Mouse (Mus musculus) gastrocnemius, postnatal 36 days (tissue): Measurements from ENCODE around the gene Grin3b. TPM values are rescaled to one million over a fixed set of nuclear protein-coding genes. Genes with fewer than 3 reads are reported as not detected.

Experiments
- total RNA-seq, 2 experiments: library from RNA; stranded (reverse); gene quantifications; 2 replicates each; pipeline ENCODE4 v1.2.3; 2021

The Grin3b gene
- total RNA-seq, 2 experiments from 2014 or later: 0.07 to 0.15 TPM

Other genes with a start within 250 kb of the Grin3b start
- 10 to 100 TPM; 29.4 to 33.2 TPM for gene Polrmt, start 224.1 kb upstream of the Grin3b start, total RNA-seq
- gene Fgf22, start 215.6 kb upstream of the Grin3b start, total RNA-seq: not detected
- gene Rnf126, start 203.8 kb upstream of the Grin3b start, total RNA-seq: 10 to 100 TPM; 35.1 to 40.1 TPM
- 1 to 10 TPM; 1.2 to 1.8 TPM for gene Fstl3, start 193.4 kb upstream of the Grin3b start, total RNA-seq
- gene Prss57, start 179.8 kb upstream of the Grin3b start, total RNA-seq: not detected
- 10 to 100 TPM; 13.8 to 21.4 TPM for gene Palm, start 177.1 kb upstream of the Grin3b start, total RNA-seq
- gene Misp, start 149.7 kb upstream of the Grin3b start, total RNA-seq: not detected
- 10 to 100 TPM; 17.2 to 17.4 TPM for gene Ptbp1, start 116.3 kb upstream of the Grin3b start, total RNA-seq
- gene Prtn3, start 96.2 kb upstream of the Grin3b start, total RNA-seq: not detected
- not detected for gene Plppr3, start 96.1 kb upstream of the Grin3b start, total RNA-seq
- not detected for gene Elane, start 84.5 kb upstream of the Grin3b start, total RNA-seq
- gene Cfd, start 79.9 kb upstream of the Grin3b start, total RNA-seq: 10 to 100 TPM; 47.6 to 86.0 TPM
- 10 to 100 TPM; 27.5 to 35.3 TPM for gene Med16, start 61.8 kb upstream of the Grin3b start, total RNA-seq
- gene Gm26602, start 59.9 kb upstream of the Grin3b start, total RNA-seq: not detected
- gene Kiss1r, start 53.7 kb upstream of the Grin3b start, total RNA-seq: under 1 TPM in 1 of 2 experiments, not detected in 1; 0.23 TPM
- gene R3hdm4, start 49.5 kb upstream of the Grin3b start, total RNA-seq: 100 to 1,000 TPM; 114 to 118 TPM
- gene Arid3a, start 43.7 kb upstream of the Grin3b start, total RNA-seq: 1 to 10 TPM; 1.3 to 1.8 TPM
- gene Wdr18, start 10.6 kb upstream of the Grin3b start, total RNA-seq: 10 to 100 TPM; 17.5 to 23.9 TPM
- gene Tmem259, start 13.6 kb downstream of the Grin3b start, total RNA-seq: 10 to 100 TPM; 71.5 to 72.4 TPM
- 1 to 10 TPM; 5.2 to 6.0 TPM for gene Cnn2, start 17.9 kb downstream of the Grin3b start, total RNA-seq
- gene Abca7, start 25.8 kb downstream of the Grin3b start, total RNA-seq: 1 to 10 TPM; 5.4 to 5.8 TPM
- 1 to 10 TPM; 1.1 to 2.7 TPM for gene Arhgap45, start 45.9 kb downstream of the Grin3b start, total RNA-seq
- 10 to 100 TPM; 36.0 to 42.5 TPM for gene Polr2e, start 69.1 kb downstream of the Grin3b start, total RNA-seq
- gene Gpx4, start 76.5 kb downstream of the Grin3b start, total RNA-seq: 100 to 1,000 TPM; 500 to 536 TPM
- gene Sbno2, start 134.9 kb downstream of the Grin3b start, total RNA-seq: 1 to 10 TPM; 4.5 to 7.3 TPM
- 100 to 1,000 TPM; 120 to 135 TPM for gene Stk11, start 145.1 kb downstream of the Grin3b start, total RNA-seq
- gene Atp5d, start 167.9 kb downstream of the Grin3b start, total RNA-seq: 100 to 1,000 TPM; 600 to 616 TPM
- 1 to 10 TPM; 1.4 to 2.1 TPM for gene Cbarp, start 170.1 kb downstream of the Grin3b start, total RNA-seq
- 10 to 100 TPM; 37.6 to 49.3 TPM for gene Midn, start 177.6 kb downstream of the Grin3b start, total RNA-seq
- gene Cirbp, start 195.3 kb downstream of the Grin3b start, total RNA-seq: 10 to 100 TPM; 22.6 to 28.3 TPM
- 1 to 10 TPM; 4.7 to 5.1 TPM for gene 1600002K03Rik, start 202.2 kb downstream of the Grin3b start, total RNA-seq
- under 1 TPM; 0.27 to 0.31 TPM for gene Efna2, start 208.8 kb downstream of the Grin3b start, total RNA-seq